Mouse (Mus musculus) heart, postnatal 0 days (tissue): ENCODE measurements around the gene Pdzrn3. TPM values are rescaled to one million over a fixed set of nuclear protein-coding genes. Genes with fewer than 3 reads are reported as not detected.

Experiments
- ATAC-seq: fragments of 200-750 bp; cut with Nextera tagmentation; 2 replicates; pipeline ENCODE4 v1.8.0; 2017; ENCODE audit warnings: low read depth, moderate number of reproducible peaks, moderate library complexity; ENCODE audit not compliant: insufficient read depth
- DNase-seq: peaks from one replicate; pipeline ENCODE4 v3.0.0-alpha.2; 2016; ENCODE audit warnings: low spot score
- H3K27ac ChIP-seq: fragments of 300-500 bp; sonication (generic); 2 replicates; pipeline ENCODE4 v1.5.1; 2014; ENCODE audit warnings: low read depth, mild to moderate bottlenecking
- H3K27me3 ChIP-seq: fragments of 300-500 bp; sonication (generic); 2 replicates; pipeline ENCODE4 v1.6.1; 2014; ENCODE audit warnings: low read length, mixed read lengths; ENCODE audit not compliant: control insufficient read depth, insufficient read depth
- H3K36me3 ChIP-seq: fragments of 300-500 bp; sonication (generic); replicated peaks from 2 replicates; pipeline ENCODE4 v1.6.1; 2014; ENCODE audit warnings: low read length, mixed read lengths; ENCODE audit not compliant: control insufficient read depth, insufficient read depth
- H3K4me1 ChIP-seq: fragments of 300-500 bp; sonication (generic); 2 replicates; pipeline ENCODE4 v1.6.1; 2014; ENCODE audit warnings: antibody characterized with exemption; ENCODE audit not compliant: control insufficient read depth, insufficient read depth
- H3K4me2 ChIP-seq: fragments of 300-500 bp; sonication (generic); 2 replicates; pipeline ENCODE4 v1.6.1; 2014; ENCODE audit warnings: low read depth, mild to moderate bottlenecking, low read length, moderate library complexity
- H3K4me3 ChIP-seq: fragments of 300-500 bp; sonication (generic); 2 replicates; pipeline ENCODE4 v1.5.1; 2014; ENCODE audit warnings: low read depth, low read length
- H3K9ac ChIP-seq: fragments of 300-500 bp; sonication (generic); replicated peaks from 2 replicates; pipeline ENCODE4 v1.6.1; 2014; ENCODE audit warnings: low read depth, low read length, mixed read lengths
- H3K9me3 ChIP-seq: fragments of 300-500 bp; sonication (generic); replicated peaks from 2 replicates; pipeline ENCODE4 v1.6.1; 2016; ENCODE audit warnings: low read length; ENCODE audit not compliant: control insufficient read depth
- CTCF ChIP-seq: IDR thresholded peaks from 2 replicates; pipeline ENCODE4 v1.5.1; 2016; ENCODE audit warnings: antibody characterized with exemption, control low read depth, low read depth
- EP300 ChIP-seq: IDR thresholded peaks from 2 replicates; pipeline ENCODE4 v1.6.1; 2016; ENCODE audit warnings: antibody characterized with exemption, low read depth
- WGBS: fragments of 180-500 bp; shearing (Covaris S2); extraction: QIAGEN DNeasy Blood & Tissue Kit; methylation state at CpG from one replicate; pipeline ENCODE4 v1.1.7; 2014; 5-methylcytosine and 5-hydroxymethylcytosine counted together
- polyA plus RNA-seq: library from polyadenylated mRNA; unstranded; fragments of >200 nt; fragmentation: Nextera tagmentation; extraction: Ambion mirVana; gene quantifications from 2 replicates; pipeline ENCODE4 v1.2.1, GENCODE M21; 2015
- total RNA-seq: library from RNA; depleted of rRNA; stranded (reverse); fragments of >200 nt; gene quantifications from 2 replicates; pipeline ENCODE4 v1.2.3, GENCODE M21; 2014; ENCODE audit warnings: low replicate concordance; rRNA removed

Pdzrn3 gene
- 116 and 128 TPM in 2 replicates for total RNA-seq
- polyA plus RNA-seq, result 7.6 and 12.2 TPM in 2 replicates

- Histone ChIP-seq H3K4me1 (peaks cover 18% of the 10 kb centered on the region), H3K9me3 (no peaks in the 10 kb centered on the region), H3K27me3 (no peaks in the 10 kb centered on the region), H3K4me2 (peak within 1 kb of the TSS; percentile 98), H3K4me3 (peak within 1 kb of the TSS; percentile 74), H3K27ac (peak within 1 kb of the TSS; percentile 94), H3K9ac (peak within 1 kb of the TSS; percentile 81), H3K36me3 (peaks cover 8% of the 10 kb centered on the region; the same call in 1 of the 2 replicates)
- DNase-seq (peak; percentile 77), ATAC-seq (peak; percentile 59)
- TF ChIP-seq EP300, result no peak
- peak; percentile 46 for TF ChIP-seq CTCF
- under 1% methylated on average over 91 of the region's 111 CpGs for WGBS
Measured at GRCm38 (mm10) chr6:101377167-101377934, at the start of gene Pdzrn3. TSS of gene Pdzrn3 (minus strand) at chr6:101377897.

DNA sequence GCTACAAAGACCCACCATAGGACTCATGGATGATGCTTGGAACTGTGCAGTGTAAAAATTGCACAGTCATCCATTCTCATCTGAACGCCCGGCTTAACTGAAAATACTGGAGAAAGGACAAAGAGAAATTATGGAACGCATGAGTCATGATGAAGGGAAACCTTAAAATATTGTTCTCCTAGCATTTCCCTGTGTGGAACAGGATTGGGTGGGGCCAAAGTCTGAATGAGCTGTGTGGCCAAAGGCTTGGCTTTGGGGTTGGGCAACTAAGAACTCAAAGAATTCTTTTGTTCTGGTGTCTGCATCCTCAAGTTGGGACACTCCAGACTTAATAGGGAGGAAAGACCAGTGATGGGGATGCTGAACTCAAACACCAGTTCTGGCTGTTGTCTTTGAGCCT lies 49.6 kb upstream of the Pdzrn3 start:
- Histone ChIP-seq H3K27me3 (no peaks in the 10 kb centered on the region), H3K9me3 (no peaks in the 10 kb centered on the region), H3K9ac (no peak overlapping the region), H3K4me3 (no peak overlapping the region), H3K36me3 (no peaks in the 10 kb centered on the region), H3K4me1 (no peaks in the 10 kb centered on the region), H3K4me2 (no peak overlapping the region), H3K27ac (no peak overlapping the region)
- TF ChIP-seq CTCF (no peak), EP300 (no peak)
- DNase-seq (no peak), ATAC-seq (no peak)
- 69% methylated on average over 3 of the region's 3 CpGs for WGBS

DNA sequence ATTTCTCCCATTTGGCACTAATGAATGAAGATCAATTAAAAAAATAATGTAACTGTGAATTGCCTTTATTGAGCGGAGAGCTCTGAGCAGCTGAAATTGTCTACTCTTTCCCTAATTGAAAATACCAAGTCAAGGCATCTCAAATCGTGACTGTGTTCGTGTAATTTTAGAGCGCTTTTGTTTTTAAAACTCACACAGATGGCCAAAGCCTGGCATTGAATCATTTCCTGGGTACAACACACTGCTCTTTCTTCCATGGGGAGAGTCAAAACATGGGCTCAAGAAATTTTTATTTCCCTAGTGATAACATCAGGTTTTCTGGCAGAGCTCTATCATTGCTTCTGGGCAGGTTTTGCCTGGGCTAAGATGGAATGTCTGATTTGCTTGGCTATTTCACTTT lies 48.6 kb upstream of the Pdzrn3 start:
- H3K4me1 ChIP-seq, result no peaks in the 10 kb centered on the region
- H3K4me2 ChIP-seq, result no peak overlapping the region
- 79% methylated on average over 4 of the region's 4 CpGs for WGBS
- H3K36me3 ChIP-seq, result no peaks in the 10 kb centered on the region
- TF ChIP-seq CTCF (no peak), EP300 (no peak)
- ATAC-seq (no peak), DNase-seq (no peak)
- no peaks in the 10 kb centered on the region for H3K9me3 ChIP-seq
- no peak overlapping the region for H3K9ac ChIP-seq
- H3K27ac ChIP-seq, result no peak overlapping the region
- H3K4me3 ChIP-seq, result no peak overlapping the region
- H3K27me3 ChIP-seq, result no peaks in the 10 kb centered on the region

GRCm38 (mm10) chr6:101422084-101422954 lies 44.6 kb upstream of the Pdzrn3 start:
- DNase-seq, result no peak
- 72% methylated on average over 10 of the region's 10 CpGs for WGBS

GRCm38 (mm10) chr6:101418213-101418612 lies 40.5 kb upstream of the Pdzrn3 start:
- WGBS, result 90% methylated on average over 5 of the region's 5 CpGs
- H3K4me1 ChIP-seq, result no peaks in the 10 kb centered on the region
- TF ChIP-seq CTCF, result no peak
- no peak for TF ChIP-seq EP300
- no peak overlapping the region for H3K4me2 ChIP-seq
- DNase-seq (no peak), ATAC-seq (no peak)
- no peaks in the 10 kb centered on the region for H3K9me3 ChIP-seq
- H3K9ac ChIP-seq, result no peak overlapping the region
- no peak overlapping the region for H3K4me3 ChIP-seq
- H3K27me3 ChIP-seq, result no peaks in the 10 kb centered on the region
- H3K27ac ChIP-seq, result no peak overlapping the region
- no peaks in the 10 kb centered on the region for H3K36me3 ChIP-seq

More at GRCm38 (mm10) chr6:101422084-101422954, 44.6 kb upstream of the Pdzrn3 start:
- Histone ChIP-seq H3K9me3 (no peaks in the 10 kb centered on the region), H3K27me3 (no peaks in the 10 kb centered on the region), H3K4me2 (no peak overlapping the region), H3K4me1 (no peaks in the 10 kb centered on the region), H3K4me3 (no peak overlapping the region), H3K36me3 (no peaks in the 10 kb centered on the region), H3K9ac (no peak overlapping the region), H3K27ac (no peak overlapping the region)
- TF ChIP-seq CTCF (no peak), EP300 (no peak)
- no peak for ATAC-seq
